Mouse (Mus musculus): ENCODE measurements around the gene Nrcam.

DNA sequence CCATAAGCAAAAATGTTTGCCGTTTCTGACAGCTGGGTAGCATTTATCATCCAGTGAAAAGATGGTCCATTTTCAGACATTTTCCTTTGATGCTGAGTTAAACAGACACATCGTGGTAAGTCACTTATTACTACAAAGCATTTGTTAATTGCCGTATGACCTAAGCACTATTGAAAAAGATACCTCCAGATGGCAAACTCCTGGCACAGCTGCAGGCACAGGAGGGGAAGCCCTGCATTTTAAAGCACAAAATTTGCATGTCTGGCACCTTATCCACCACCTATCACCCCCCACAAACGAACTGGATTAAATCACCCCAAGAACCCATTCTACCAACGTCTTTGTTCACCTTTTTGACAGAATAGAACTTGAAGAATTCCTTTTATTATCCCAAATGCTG, 206.9 kb downstream of the Nrcam start:
- no peak for TF ChIP-seq POLR2A (IDR thresholded peaks at IDR 0.05; ENCODE audit: borderline replicate concordance, control insufficient read depth, low read depth, low read length)
- no peak for TF ChIP-seq CTCF (IDR thresholded peaks at IDR 0.05; ENCODE audit: control insufficient read depth, insufficient read depth, low read length)

Measured in bone marrow, adult 2 months (tissue).